Mouse (Mus musculus) lung, postnatal 0 days (tissue): ENCODE data around the gene Rab5if. TPM values are rescaled to one million over a fixed set of nuclear protein-coding genes. Genes with fewer than 3 reads are reported as not detected.
"Not testable (repeated sequence)": the region's sequence is repeated elsewhere in the genome, so short reads cannot be mapped to it uniquely, and the experiment has no call there.

Experiments used
- ATAC-seq: fragments of 200-750 bp; cut with Nextera tagmentation; 2 replicates; pipeline ENCODE4 v1.8.0; 2017; ENCODE audit warnings: moderate library complexity
- DNase-seq: peaks from one replicate; pipeline ENCODE4 v3.0.0-alpha.2; 2016; ENCODE audit warnings: low spot score
- H3K27ac ChIP-seq: fragments of 300-500 bp; sonication (generic); 2 replicates; pipeline ENCODE4 v1.5.1; 2014; ENCODE audit warnings: antibody characterized with exemption, mild to moderate bottlenecking, low read length, mixed read lengths
- H3K27me3 ChIP-seq: fragments of 300-500 bp; sonication (generic); replicated peaks from 2 replicates; pipeline ENCODE4 v1.6.1; 2014; ENCODE audit warnings: low read length, mixed read lengths; ENCODE audit not compliant: insufficient read depth
- H3K36me3 ChIP-seq: fragments of 300-500 bp; sonication (generic); 2 replicates; pipeline ENCODE4 v1.6.1; 2014; ENCODE audit warnings: low read length, mixed read lengths; ENCODE audit not compliant: insufficient read depth
- H3K4me1 ChIP-seq: fragments of 300-500 bp; sonication (generic); 2 replicates; pipeline ENCODE4 v1.6.1; 2014; ENCODE audit warnings: antibody characterized with exemption, low read depth, low read length, mixed read lengths; ENCODE audit not compliant: insufficient read depth
- H3K4me2 ChIP-seq: fragments of 300-500 bp; sonication (generic); replicated peaks from 2 replicates; pipeline ENCODE4 v1.6.1; 2014; ENCODE audit warnings: low read depth, mild to moderate bottlenecking, low read length, moderate library complexity, mixed read lengths
- H3K4me3 ChIP-seq: fragments of 300-500 bp; sonication (generic); 2 replicates; pipeline ENCODE4 v1.5.1; 2014; ENCODE audit warnings: low read depth, low read length
- H3K9ac ChIP-seq: fragments of 300-500 bp; sonication (generic); replicated peaks from 2 replicates; pipeline ENCODE4 v1.6.1; 2014; ENCODE audit warnings: low read depth, mild to moderate bottlenecking
- H3K9me3 ChIP-seq: fragments of 300-500 bp; sonication (generic); 2 replicates; pipeline ENCODE4 v1.6.1; 2016; ENCODE audit warnings: low read length, mixed read lengths
- CTCF ChIP-seq: IDR thresholded peaks from 2 replicates; pipeline ENCODE4 v1.5.1; 2016; ENCODE audit warnings: antibody characterized with exemption, mild to moderate bottlenecking
- EP300 ChIP-seq: IDR thresholded peaks from 2 replicates; pipeline ENCODE4 v1.6.1; 2016; ENCODE audit warnings: antibody characterized with exemption, mild to moderate bottlenecking, control low read depth
- WGBS: fragments of 180-500 bp; shearing (Covaris S2); extraction: QIAGEN DNeasy Blood & Tissue Kit; methylation state at CpG from one replicate; pipeline ENCODE4 v1.1.7; 2014; 5-methylcytosine and 5-hydroxymethylcytosine counted together
- polyA plus RNA-seq: library from polyadenylated mRNA; unstranded; fragments of >200 nt; fragmentation: Nextera tagmentation; extraction: Ambion mirVana; gene quantifications from 2 replicates; pipeline ENCODE4 v1.2.1, GENCODE M21; 2015

Rab5if gene
- polyA plus RNA-seq, 1 experiment from 2014 or later = 271 TPM

GRCm38 (mm10) chr2:156899184-156899583, 36.3 kb downstream of the Rab5if start:
- 56% methylated on average over 4 of the region's 4 CpGs for WGBS
- H3K36me3 ChIP-seq = no peaks in the 10 kb centered on the region
- DNase-seq (no peak), ATAC-seq (no peak)
- H3K27me3 ChIP-seq = no peaks in the 10 kb centered on the region
- no peak overlapping the region for H3K4me2 ChIP-seq
- no peak overlapping the region for H3K9ac ChIP-seq
- H3K27ac ChIP-seq = no peak overlapping the region
- TF ChIP-seq EP300 (no peak), CTCF (no peak)
- no peaks in the 10 kb centered on the region for H3K9me3 ChIP-seq
- H3K4me3 ChIP-seq = no peak overlapping the region
- no peaks in the 10 kb centered on the region for H3K4me1 ChIP-seq

DNA sequence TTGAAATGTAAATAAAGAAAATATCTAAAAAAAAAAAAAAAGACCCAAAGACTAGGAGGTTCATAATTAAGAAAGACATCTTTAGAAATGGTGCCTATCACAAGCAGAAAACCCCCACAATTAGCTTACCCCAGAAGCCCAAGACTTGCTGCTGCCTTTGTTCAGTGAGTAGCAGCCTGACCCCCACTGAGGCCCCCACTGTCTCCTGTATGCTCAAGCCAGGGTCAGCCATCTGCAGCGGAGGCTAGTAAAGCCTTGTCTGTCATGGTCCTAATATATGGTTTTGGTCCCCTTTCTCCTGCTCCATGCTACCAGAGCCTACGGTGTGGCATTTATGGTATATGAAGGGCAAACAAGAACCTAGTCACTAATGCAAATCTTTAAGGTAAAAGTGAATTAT, 38.4 kb downstream of the Rab5if start:
- ATAC-seq (no peak), DNase-seq (no peak)
- Histone ChIP-seq H3K4me2 (no peak overlapping the region), H3K36me3 (no peaks in the 10 kb centered on the region), H3K4me3 (no peak overlapping the region), H3K27me3 (no peaks in the 10 kb centered on the region), H3K9me3 (no peaks in the 10 kb centered on the region), H3K27ac (no peak overlapping the region), H3K9ac (no peak overlapping the region), H3K4me1 (no peaks in the 10 kb centered on the region)
- no peak for TF ChIP-seq EP300
- TF ChIP-seq CTCF = no peak
- WGBS = 75% methylated on average over 2 of the region's 2 CpGs

GRCm38 (mm10) chr2:156901883-156902282, 39.0 kb downstream of the Rab5if start:
- TF ChIP-seq EP300 (no peak), CTCF (no peak)
- ATAC-seq = no peak
- Histone ChIP-seq H3K4me3 (no peak overlapping the region), H3K4me2 (no peak overlapping the region), H3K4me1 (no peaks in the 10 kb centered on the region), H3K9me3 (no peaks in the 10 kb centered on the region), H3K27me3 (no peaks in the 10 kb centered on the region), H3K9ac (no peak overlapping the region), H3K27ac (no peak overlapping the region), H3K36me3 (no peaks in the 10 kb centered on the region)
- DNase-seq = no peak
- WGBS = 60% methylated on average over 6 of the region's 6 CpGs

GRCm38 (mm10) chr2:156902411-156902810, 39.5 kb downstream of the Rab5if start:
- not testable (repeated sequence) for DNase-seq, H3K9ac ChIP-seq, H3K27ac ChIP-seq, H3K4me1 ChIP-seq, H3K9me3 ChIP-seq, H3K27me3 ChIP-seq, H3K4me2 ChIP-seq, ATAC-seq, H3K4me3 ChIP-seq, H3K36me3 ChIP-seq
- WGBS = 75% methylated on average over 4 of the region's 4 CpGs

DNA sequence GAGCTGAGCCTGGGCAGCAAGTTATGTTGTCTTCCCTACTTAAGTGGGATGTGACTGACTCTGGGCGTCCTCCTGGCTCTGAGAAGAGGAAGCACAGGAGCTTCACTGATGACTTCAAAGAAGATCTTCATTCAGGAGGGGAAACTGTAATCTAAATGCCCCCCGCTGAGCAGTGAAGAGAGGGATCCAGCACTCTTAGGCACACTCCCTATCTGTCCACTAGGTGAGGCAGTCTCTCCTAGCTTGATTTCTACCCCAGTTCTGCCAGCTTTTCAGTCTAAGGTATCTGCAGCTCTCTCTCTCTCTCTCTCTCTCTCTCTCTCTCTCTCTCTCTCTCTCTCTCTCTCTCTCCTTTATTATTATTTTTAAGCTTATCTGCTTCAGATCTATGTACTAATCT, 40.4 kb downstream of the Rab5if start:
- 27% methylated on average over 2 of the region's 2 CpGs for WGBS
- no peaks in the 10 kb centered on the region for H3K9me3 ChIP-seq
- no peak overlapping the region for H3K9ac ChIP-seq
- ATAC-seq (no peak), DNase-seq (no peak)
- H3K36me3 ChIP-seq = no peaks in the 10 kb centered on the region
- TF ChIP-seq EP300 (no peak), CTCF (peak; percentile 49)
- no peaks in the 10 kb centered on the region for H3K27me3 ChIP-seq
- no peak overlapping the region for H3K4me2 ChIP-seq
- no peak overlapping the region for H3K27ac ChIP-seq
- no peak overlapping the region for H3K4me3 ChIP-seq
- H3K4me1 ChIP-seq = no peaks in the 10 kb centered on the region

DNA sequence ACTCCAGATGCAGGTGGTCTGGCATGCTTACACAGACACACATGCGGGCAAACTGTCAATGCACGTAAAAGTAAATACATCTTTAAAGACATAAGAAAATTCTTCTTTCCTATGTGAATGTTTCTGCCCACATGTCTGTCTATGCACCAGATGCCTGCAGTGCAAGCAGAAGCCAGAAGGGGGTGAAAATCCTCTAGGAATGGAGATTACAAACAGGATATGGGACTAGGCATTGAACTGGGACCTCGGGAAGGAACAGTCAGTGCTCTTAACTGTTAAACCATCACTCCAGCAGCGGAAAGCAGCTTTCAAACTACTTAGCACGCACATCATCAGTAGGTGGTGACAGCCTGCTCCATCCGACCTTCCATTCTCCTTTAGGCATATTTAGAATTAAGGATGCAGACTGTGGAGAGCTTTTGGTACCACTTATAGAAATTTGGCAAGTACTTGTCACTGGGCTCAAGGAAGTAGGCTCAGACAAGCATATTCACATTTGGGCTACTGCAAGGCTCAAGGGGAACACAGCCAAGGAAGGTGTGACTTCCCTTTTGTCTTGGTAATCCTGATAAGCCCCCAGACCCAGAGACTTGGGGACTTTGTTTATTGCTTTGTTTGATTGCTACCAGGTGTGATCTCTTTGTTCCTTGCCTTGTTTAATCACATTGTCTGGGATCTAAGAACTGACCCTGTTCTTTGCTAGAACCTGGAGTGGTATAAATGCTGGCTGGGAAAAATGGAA, 42.2 kb downstream of the Rab5if start:
- TF ChIP-seq EP300 (no peak), CTCF (peak; percentile 89)
- Histone ChIP-seq H3K27me3 (no peaks in the 10 kb centered on the region), H3K4me3 (no peak overlapping the region), H3K9me3 (no peaks in the 10 kb centered on the region), H3K27ac (no peak overlapping the region), H3K36me3 (no peaks in the 10 kb centered on the region), H3K9ac (no peak overlapping the region), H3K4me1 (no peaks in the 10 kb centered on the region), H3K4me2 (no peak overlapping the region)
- DNase-seq = peak; percentile 70
- 15% methylated on average over 6 of the region's 6 CpGs for WGBS
- peak; percentile 50 for ATAC-seq

GRCm38 (mm10) chr2:156905931-156906330, 43.0 kb downstream of the Rab5if start:
- not testable (repeated sequence) for H3K4me1 ChIP-seq, H3K9me3 ChIP-seq, H3K9ac ChIP-seq, H3K36me3 ChIP-seq, H3K27ac ChIP-seq, DNase-seq, H3K4me3 ChIP-seq, H3K27me3 ChIP-seq, H3K4me2 ChIP-seq, ATAC-seq
- WGBS = 31% methylated on average over 4 of the region's 4 CpGs
